Mouse (Mus musculus) kidney, postnatal 36 days (tissue): Measurements from ENCODE around the gene Vmac.
A peak's percentile ranks its signal among the peaks of the same experiment; 100 is the strongest.

Source experiments
- DNase-seq, 2 experiments: peaks; one replicate each; pipeline ENCODE4 v3.0.0; 2021 to 2022; ENCODE audit warnings: mixed read lengths in 2 of 2

The Vmac gene

DNA sequence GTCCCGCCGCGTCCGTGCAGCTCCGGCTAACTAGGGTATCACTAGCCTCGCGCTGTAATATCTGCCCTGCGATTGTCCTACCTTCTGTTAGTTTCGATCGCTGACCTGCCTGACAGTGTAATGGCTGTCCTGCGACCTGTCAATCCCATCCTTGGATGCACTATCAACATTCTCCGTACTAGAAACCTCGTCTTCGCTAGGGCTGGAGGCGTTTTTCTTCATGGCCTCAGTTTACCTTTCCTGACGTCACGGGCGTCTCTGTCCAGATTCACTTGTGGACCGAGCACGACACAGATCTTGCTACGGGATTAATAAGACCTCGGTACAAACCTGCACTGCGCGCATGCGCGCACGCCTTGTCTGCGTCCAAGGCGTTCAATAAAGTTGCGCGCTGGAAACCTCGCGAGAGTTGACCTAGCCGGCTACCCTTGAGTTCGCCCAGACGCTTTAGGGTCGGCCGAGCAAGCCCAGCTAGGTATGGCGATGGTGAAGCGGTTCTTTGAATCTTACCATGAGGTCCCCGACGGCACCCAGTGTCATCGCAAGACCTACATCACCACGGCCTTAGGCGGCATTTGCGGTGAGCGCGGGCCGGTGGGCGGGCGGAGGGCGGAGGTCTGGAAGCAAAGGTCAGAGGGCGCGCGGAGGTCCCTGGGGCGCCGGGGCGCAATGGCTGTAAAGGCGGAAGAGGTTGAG, at the start of gene Vmac, which contains the start of gene Ndufa11:
TSS of gene Vmac (minus strand) at position 660 of the 696 bp plus-strand sequence.
TSS of gene Ndufa11 (plus strand) at position 405 of the 696 bp plus-strand sequence.
- DNase-seq, result peak; percentile 97 to 99

DNA sequence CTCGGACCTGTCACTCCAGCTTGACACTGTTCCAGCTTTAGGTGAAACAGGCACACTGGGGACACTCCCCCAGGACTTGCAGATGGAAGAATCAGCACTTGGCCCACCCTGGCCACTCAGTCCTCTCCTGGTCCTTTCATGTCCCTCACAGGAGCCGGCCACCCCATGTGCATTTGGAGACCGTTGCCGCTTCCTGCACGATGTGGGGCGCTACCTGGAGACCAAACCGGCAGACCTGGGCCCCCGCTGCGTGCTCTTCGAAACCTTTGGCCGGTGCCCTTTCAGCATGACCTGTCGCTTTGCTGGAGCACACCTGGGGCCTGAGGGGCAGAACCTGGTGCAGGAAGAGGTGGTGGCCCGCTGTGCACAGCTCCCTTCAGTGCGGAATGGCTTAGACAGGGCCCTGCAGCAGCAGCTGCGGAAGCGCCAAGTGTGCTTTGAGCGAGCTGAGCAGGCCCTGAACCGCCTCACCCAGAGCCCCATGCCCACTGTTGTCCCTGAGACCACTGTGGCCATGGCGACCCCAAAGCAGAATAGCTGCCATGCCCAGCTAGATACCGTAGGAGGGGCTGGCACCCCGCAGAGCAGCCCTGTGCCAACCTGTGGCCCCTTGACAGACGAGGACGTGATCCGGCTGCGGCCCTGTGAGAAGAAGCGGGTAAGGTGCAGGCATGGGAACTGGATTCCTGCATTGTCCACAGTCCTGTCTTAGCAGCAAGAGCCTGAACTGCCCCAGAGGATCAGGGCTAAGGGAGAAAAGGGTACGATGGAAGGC, 49.0 kb upstream of the Vmac start:
- no peak for DNase-seq

DNA sequence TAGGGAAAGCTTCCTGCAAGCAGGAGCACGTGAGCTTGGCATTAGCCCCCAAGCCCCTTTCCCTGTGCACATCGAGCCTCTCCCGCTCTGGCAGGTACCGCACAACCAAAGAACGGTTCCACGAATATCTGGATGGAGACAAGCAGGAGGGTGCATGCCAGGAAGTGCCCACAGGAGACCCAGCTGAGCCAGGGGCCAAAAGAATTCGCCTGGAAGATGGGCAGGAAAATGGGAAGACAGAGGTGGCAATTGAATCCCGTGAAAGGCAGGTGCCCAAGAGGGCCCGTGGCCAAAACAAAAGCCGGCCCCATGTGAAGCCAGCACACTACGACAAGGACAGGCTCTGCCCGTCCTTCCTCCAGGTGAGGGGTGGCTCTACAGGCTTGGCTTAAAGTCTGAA, 47.6 kb upstream of the Vmac start:
- DNase-seq, result no peak

DNA sequence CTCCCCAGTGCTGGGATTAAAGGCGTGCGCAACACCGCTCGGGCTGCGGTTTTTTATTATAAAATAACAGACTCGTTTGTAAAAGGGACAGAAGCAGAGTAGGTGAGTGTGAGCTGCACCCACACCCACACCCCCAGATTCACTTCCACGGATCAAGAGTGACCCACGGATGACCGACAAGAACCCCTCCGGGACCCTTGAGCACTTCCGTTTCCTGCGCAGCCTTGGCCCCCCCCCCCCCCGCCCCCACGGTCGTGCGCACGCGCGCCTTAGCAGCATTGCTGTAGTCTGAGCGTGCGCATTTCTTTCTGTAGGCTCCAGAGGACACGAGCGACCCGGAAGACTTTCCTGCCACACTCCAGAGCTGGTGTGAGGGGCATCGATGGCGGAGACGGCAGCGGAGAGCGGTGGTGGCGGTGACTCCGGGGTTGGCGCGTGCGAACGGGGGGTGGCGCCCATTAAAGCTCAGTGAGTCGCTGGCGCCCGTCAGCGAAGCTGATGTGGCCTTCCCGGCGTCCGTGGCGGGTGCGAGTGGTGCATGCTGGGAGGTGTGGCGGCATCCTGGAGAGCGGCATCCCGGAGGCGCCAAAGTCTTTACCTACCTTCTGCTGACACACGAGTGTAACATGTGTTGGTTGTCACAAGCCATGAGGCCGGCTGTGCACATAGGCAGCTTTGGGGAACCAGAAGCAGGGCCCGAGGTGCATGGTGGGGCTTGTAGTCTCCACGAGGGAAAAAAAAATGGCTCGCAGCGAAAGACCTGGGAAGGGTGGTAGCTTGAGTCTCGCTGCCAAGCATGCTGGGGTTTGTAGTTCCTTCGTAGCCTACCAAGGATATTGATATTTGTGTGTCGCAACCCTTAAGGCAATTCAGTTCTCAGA, 46.9 kb upstream of the Vmac start, which contains the start of gene Dus3l:
TSS of gene Dus3l (plus strand) at position 284 of the 881 bp plus-strand sequence.
- DNase-seq, result peak; percentile 88 to 93

DNA sequence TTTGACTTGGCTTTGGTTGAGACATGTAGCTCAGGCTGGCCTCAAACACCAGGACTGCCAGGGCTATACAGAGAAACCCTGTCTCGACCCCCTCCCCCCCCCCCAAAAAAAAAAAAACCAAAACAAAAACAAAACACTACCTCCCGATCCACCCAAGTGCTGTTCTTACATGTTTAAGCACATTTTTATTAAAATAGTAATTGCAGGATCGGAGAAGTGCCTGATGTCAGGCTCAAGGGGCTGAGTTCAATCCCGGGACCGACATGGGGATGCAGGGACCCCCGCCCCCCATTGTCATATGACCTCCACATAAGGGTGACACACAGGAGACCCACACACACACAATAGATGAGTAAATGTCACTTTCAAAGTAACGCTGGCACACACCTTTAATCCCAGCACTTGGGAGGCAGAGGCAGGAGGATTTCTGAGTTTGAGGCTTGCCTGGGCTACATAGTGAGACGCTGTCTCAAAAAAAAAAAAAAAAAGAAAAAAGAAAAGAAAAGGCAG, 46.0 kb upstream of the Vmac start:
- no peak for DNase-seq

DNA sequence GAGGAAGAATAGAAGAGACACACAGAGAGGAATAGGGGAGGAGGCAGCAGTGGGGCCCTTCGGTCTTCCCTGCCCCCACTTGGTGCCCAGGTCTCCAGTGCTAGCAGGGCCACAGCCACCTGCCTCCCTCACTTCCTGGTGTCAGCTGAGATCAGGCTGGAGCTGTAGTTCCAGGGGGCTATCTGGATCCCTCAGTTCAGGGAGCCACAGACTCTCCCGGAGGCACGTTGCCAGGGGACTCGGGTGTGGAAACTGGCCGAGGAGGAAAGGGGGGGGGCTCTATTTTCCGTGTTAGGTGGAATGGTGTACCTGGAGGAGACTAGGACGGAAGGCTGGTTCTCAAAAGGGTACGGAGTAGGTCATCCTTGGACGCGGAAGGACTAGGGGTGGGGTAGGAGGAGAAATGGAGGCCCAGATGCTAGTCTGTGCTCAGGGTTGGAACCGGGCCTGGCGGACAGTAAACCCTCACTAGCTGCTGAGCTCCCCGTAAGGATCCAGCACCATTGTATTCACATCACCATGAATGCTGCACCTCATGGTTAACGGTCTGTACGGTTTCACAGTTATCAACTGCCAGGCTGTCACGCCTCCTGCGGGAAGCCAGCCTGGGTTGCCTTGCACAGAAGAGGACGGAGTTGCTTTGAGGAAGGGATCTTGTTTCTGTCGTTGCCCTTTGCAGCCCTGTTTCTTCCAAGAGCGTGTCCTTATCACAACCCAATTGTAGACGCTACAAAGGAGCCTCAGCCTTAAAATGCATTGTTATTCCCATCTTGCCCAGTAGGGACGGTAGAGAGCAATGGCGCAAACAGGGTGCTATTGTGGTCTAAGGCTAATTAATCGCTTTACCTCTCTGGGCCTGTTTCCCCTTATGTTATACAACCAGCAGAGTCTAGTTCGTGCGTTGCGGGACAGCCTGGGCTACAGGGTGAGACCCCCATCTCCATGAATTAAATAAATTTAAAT, 45.2 kb upstream of the Vmac start:
- peak; percentile 56 to 72 for DNase-seq

DNA sequence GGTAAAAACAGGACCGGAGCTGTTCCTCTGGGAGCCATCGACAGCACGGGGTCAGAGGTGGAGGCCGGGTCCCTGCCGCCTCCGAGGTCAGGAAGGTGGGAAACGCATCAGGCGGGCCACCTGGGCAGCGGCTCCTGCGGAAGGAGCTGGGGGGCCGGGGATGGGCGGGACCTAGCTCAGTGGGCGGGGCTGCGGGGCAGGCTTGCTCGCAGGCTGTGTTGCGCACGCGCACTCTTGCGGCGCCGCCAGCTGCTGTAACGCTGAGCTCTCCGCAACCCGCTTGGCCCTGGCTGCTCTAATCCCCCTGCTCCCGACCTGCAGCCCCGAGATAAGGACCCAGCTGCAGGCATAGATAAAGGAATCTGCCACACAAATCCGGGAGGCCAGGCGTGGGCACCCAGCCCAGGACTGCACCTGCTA, 44.2 kb upstream of the Vmac start:
- peak; percentile 89 to 97 for DNase-seq

DNA sequence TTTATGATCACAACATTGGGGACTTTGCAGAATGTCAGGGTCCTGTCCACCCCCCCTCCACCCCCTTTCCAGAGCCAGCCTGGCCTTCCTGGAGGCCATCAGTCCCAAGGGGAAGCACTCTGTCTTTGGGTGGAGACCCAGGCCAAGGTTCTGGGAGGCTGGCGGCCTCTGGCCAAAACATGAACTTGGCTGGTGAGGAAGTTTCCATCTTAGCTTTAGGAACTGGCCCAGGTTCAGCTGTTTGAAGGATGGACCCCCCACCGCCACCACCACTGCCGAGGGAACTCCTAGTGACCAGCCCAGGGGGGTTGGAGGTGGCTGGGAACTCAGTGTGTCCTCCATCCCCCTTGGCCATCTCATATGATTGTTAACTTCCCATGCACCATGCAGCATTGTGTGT, 43.3 kb upstream of the Vmac start:
- no peak for DNase-seq

DNA sequence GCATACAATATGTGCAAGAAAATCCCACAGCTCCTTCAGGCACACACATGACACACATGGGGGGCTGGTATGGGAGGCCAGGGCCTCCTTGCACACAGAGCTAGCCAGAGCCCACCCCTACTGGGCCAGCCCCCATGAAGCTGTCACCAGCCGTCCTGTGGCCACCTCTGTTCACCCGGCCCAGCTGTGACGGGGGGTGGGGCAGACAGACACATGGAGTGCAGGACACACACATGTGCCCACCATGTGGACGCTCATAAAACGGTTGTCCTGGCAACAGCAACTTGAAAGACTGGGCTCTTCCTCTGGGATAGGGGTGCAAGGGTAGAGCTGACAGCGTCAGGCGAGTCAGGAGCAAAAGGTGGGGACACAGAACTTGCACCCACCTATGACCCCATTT, 41.4 kb upstream of the Vmac start:
- DNase-seq, result no peak

DNA sequence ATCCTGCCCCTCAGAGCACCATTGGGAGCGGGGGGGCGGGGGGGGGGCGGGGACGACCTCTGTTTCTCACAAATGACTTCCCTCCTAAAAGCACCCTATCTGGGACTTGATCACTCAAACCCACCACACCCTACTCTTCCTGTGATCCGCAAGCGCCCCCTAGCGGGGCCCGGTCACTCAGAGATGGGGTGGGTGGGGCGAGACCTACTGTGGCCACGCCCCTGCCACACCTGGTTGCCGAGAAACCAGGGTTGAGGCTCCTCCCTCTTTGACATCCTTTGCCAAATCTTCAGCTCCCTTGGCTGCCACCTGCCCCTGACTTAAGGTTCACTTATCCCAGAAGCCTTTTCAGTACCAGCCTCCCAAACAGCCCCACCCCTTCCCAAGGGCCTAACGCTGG, 40.3 kb upstream of the Vmac start:
- DNase-seq, result peak; percentile 76 to 92

DNA sequence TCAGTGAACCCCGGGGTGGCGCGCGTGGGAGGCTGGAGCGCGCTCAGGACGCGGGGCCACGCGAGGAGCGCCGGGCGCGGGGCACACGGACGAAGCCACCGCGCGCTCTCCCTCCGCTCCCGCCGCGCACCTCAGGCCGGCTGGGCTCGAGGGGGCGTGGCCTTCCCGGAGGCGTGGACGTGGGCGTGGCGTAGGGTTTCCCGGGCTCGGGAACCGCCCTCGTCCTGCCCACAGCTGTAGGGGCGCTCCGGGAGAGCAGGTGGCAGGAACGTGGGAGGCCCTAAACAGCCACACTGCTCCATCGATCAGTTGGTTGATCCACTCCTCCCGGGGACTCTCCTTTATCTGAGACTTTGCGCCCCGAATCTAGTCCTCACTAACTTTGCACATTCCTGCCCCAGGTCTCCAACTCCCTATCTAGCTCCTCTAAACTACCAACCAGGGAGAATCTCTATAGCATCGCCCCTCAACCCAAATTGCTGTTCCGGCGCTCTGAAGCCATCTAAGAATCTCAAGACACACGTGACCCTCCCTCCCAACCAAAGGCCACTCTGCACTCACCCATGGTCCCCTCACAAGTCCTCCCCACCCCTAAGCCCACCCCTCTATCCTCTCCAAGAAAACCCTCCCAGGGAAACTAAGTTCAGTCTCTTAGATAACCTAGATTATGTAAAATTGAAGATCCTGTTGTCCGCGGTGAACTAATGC, 39.7 kb upstream of the Vmac start, which contains the start of gene Nrtn:
TSS of gene Nrtn (minus strand) at position 115 of the 708 bp plus-strand sequence.
- DNase-seq, result peak; percentile 93 to 97

DNA sequence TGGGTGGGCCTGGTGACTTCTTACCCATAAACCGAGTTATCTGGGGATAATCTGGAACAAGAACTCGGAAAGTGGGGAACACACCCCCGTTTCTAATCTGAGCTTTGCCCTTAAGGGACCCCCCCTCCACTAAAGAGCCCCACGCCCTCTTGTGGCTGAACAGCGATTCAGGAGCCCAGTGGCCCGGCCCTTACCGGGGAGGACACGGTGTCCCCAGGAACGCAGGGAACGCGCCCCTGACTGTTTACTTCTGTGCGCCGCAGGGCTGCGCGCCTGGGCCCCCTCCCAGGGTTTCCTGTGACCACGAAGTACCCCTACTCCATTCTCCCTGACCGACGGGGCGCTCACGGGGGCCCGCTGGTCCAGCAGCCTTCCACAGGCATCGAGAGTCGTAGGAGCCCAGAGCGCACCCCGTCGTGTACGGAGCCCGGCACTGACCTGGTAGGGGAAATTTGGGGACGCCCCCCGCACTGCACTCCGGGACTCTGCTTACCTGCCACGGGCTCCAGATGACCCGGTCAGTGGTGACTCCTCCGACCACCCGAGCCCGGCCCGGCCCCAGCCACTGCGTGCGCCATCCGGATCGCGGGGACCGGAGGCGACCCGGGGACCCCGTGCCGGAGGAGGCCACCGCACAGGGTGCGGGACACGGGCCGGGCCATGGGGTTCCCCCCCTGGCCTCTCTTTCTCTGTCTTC, 39.0 kb upstream of the Vmac start:
- peak; percentile 40 to 70 for DNase-seq

DNA sequence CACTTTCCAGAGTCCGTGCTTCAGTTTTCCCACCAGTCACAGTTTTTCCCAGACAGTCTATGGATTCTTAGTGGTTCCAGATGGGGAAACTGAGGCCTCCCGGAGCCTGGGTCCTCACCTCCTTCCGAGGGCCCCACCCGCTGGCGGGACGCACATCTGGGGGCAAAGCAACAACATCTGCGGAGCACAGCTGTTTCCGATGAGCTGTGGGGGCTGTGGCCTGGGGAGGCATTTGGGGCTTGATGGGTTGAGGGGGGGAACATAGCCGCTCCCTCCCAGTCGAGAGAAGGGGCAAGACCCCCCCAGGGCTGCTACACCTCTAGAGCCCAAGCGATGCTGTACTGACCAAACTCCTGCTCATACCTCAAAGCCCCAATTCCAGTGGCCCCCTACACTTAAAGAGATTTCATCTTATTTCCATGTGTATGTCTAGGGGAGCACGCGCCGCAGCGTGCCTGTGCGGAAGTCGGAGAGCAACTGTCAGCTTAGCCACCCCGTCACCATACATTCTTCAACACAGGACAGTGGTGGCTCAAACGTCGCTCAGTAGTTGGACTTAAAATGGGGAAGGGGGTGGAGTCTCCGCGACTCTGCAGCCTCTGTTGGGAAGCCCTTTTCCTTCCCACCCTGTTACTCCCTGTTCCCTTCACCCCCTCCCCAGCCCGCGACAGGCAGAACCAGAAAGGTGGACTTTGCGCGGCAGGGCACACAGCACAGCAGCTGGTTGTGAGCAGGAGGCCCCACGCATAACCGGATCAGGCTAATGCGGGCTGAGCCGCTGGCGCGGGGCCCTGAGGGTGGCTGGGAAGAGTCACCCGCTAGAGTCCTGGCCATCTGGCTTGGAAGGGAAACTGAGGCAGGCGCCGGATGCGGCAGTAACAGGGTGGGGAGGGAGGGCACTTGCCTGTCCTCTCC, 36.7 kb upstream of the Vmac start:
- DNase-seq, result peak; percentile 33 to 67

DNA sequence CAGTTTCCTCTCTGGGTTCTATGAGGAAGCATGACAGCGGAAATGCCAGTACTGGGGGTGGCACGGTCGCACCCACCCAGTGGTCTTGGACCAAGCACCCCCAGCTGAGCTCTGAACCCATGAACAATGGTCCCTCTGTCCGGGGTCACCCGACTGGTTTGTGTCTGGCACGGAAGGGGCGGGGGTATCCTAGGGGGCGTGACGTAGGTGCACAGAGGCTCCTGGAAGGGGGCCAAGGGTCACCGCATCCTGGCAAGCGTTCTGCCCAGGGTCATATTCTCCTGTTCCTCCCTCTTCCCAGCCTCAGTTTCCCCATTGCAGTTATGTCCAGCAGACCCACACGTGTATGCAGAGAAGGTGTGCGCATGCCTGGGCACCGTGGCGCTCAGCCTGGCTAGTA, 35.6 kb upstream of the Vmac start:
- peak in 1 of 2 experiments; percentile 33 for DNase-seq

DNA sequence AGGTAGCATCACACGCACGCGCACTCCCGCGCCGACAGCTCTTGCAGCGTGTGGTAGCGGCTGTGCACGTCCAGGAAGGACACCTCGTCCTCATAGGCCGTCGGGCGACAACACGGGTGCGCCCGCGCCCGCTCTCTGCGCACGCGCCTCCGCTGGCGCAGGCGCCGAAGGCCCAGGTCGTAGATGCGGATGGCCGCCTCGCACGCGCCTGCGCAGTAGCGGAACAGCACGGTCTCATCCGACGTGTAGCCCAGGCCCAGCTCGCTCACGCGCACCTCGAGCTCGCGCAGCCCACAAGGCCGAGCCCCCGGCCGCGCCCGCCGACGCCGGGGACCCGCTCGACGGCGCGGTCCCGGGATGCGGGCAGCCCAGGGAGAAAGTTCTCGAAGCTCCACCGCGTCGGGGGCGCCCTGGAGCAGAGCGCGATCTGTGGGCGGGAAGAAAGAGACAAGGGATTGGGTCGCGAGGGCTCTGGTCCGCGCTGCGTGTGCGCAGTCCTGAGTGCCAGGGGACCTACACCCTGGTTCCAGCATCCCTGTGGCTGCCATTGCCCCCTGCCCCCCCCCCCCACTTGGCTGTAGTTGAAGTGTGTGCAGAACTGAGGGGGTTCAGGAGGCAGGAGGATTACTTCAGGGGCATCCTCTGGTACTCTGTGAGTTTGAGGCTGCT, 33.7 kb upstream of the Vmac start:
- peak in 1 of 2 experiments; percentile 70 for DNase-seq

DNA sequence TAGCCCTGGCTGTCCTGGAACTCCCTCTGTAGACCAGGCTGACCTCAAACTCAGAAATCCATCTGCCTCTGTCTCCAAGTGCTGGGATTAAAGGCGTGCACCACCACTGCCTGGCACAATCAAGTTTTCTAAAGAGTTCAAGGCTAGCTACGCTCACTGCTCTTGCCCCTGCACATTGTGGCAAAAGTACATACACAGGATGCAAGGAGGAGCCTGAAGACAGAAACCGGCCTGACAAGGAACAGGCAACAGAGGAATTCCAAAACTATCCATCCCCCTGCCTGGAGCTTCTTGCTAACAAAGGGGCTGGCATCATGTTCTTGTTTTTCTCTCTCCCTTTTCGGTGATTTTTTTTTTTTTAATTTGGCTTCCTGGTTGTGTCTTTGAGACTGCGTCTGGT, 26.4 kb upstream of the Vmac start:
- DNase-seq, result no peak

DNA sequence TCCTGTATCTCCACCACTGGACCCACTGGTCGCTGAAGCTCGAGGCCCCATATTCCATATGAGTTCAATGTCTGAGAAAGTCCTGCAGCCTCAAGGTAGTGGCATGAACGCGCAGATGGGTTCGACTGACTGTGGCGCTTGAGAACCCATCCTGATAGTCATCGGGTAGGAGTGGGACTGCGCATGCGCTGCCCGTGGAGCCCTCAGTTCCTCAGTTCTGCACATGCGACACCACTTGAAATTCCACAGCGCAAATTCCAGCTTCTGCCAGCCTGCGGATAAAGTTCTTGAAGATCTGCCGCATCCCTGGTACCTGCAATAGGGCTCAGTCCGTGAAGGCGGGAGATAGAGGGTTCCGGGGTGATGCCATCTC, 23.0 kb upstream of the Vmac start:
- DNase-seq, result no peak

DNA sequence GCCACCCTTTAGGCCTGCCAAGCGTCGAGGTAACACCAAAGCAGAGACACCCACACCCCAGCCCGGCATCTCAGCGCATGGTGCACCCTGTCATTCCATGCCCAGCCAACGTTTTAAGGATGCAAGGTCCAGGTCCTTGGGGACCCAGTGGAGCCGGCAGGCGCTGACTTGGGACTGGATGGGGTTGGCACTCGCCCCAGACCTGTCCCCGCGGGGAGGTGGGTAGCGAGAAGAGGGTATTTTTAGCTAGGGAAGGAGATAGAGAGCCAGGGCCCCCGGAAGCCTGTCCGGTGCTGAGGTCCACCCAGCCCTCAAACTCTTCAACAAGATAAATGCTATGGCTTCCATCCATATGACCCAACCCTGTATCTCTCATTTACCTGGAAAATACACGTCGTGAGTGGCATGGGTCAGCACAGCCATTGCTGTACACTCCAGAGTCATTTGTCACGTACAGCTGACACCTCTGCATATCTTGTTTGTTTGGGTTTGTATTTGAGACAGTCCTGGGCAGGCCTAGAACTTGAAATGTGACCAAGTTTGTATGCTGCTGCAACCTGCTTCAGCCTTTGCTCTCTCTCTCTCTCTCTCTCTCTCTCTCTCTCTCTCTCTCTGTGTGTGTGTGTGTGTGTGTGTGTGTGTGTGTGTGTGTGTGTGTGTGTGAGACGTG, 22.4 kb upstream of the Vmac start:
- no peak for DNase-seq
